Mouse (Mus musculus): Measurements from ENCODE around the gene Ip6k2. TPM values are rescaled to one million over a fixed set of nuclear protein-coding genes. Genes with fewer than 3 reads are reported as not detected.

Gene Ip6k2
- polyA plus RNA-seq, 1 experiment = not detected

DNA sequence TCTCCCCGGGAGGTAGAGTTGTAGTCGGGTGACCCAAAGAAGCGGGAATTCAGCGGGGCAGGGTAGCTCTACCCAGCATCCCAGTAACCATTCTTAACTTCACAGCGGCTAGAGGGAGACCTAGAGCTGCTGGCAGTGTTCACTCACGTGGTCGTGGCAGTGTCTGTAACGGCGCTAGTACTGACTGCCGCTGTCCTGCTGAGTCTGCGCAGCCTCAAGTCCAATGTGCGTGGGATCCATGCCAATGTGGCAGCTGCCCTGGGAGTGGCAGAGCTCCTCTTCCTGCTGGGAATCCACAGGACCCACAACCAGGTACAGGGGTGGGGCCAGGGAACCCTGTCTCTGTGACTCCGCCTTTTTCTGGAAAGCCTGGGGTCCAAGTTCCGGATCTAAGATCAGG lies 59.4 kb downstream of the Ip6k2 start:
- H3K4me1 ChIP-seq (ENCODE audit: control insufficient read depth, insufficient read depth, low read length) = 0 out of 2 replicates have a peak, but pooled peaks cover under 1% of the 10 kb centered on the region
- H3K4me3 ChIP-seq (ENCODE audit: insufficient read depth, low read depth, low read length) = no peak overlapping the region
- H3K27ac ChIP-seq (ENCODE audit: insufficient read depth, low read depth, low read length) = no peak overlapping the region
- WGBS = 23% methylated on average over 14 of the region's 14 CpGs
- TF ChIP-seq POLR2A (IDR thresholded peaks at IDR 0.05; ENCODE audit: insufficient read depth, low read depth, low read length) = no peak
- TF ChIP-seq CTCF (IDR thresholded peaks at IDR 0.05; ENCODE audit: insufficient read depth, low read depth, low read length) = no peak

GRCm38 (mm10) chr9:108845390-108845789 lies 61.8 kb downstream of the Ip6k2 start:
- TF ChIP-seq POLR2A (IDR thresholded peaks at IDR 0.05; ENCODE audit: insufficient read depth, low read depth, low read length) (no peak), CTCF (IDR thresholded peaks at IDR 0.05; ENCODE audit: insufficient read depth, low read depth, low read length) (no peak)
- WGBS = 84% methylated on average over 5 of the region's 5 CpGs
- Histone ChIP-seq H3K27ac (ENCODE audit: insufficient read depth, low read depth, low read length) (no peak overlapping the region), H3K4me1 (ENCODE audit: control insufficient read depth, insufficient read depth, low read length) (no peaks in the 10 kb centered on the region), H3K4me3 (ENCODE audit: insufficient read depth, low read depth, low read length) (no peak overlapping the region)

- no peak overlapping the region for H3K4me3 ChIP-seq (ENCODE audit: insufficient read depth, low read depth, low read length)
- no peak overlapping the region for H3K27ac ChIP-seq (ENCODE audit: insufficient read depth, low read depth, low read length)
- H3K4me1 ChIP-seq (ENCODE audit: control insufficient read depth, insufficient read depth, low read length) = peaks cover 14% of the 10 kb centered on the region
- no peak for TF ChIP-seq CTCF (IDR thresholded peaks at IDR 0.05; ENCODE audit: insufficient read depth, low read depth, low read length)
- WGBS = 77% methylated on average over 4 of the region's 4 CpGs
These were observed 63.8 kb downstream of the Ip6k2 start for GRCm38 (mm10) chr9:108847374-108847773.

GRCm38 (mm10) chr9:108848419-108848818 lies 64.8 kb downstream of the Ip6k2 start:
- no peak for TF ChIP-seq CTCF (IDR thresholded peaks at IDR 0.05; ENCODE audit: insufficient read depth, low read depth, low read length)
- no peak for TF ChIP-seq POLR2A (IDR thresholded peaks at IDR 0.05; ENCODE audit: insufficient read depth, low read depth, low read length)
- Histone ChIP-seq H3K4me3 (ENCODE audit: insufficient read depth, low read depth, low read length) (no peak overlapping the region), H3K4me1 (ENCODE audit: control insufficient read depth, insufficient read depth, low read length) (peaks cover 22% of the 10 kb centered on the region), H3K27ac (ENCODE audit: insufficient read depth, low read depth, low read length) (no peak overlapping the region)
- 84% methylated on average over 17 of the region's 17 CpGs for WGBS

DNA sequence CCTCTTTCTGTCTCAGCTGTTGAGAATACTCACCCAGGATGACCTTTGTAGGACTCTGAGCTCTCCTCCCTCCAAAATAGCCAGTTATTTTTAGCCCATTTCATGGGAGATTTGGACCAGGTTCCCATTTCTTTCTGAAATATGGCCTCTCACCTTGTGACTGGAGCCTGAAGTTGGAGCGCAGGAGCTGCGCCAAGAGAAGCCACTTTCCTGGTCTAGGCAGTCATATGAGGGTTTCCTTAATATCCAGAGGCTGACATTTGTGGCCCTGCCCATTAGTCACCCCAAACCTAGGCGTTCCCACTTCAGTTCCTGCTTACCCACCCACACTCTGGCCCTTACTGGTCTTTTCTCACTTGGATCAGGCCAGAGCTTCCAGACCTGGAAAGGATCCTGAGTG lies 69.4 kb downstream of the Ip6k2 start, which contains the start of gene Slc26a6:
TSS of gene Slc26a6 (plus strand) at position 308 of the 400 bp plus-strand sequence.
- Histone ChIP-seq H3K27ac (ENCODE audit: insufficient read depth, low read depth, low read length) (peak within 1 kb of the TSS; percentile 61), H3K4me3 (ENCODE audit: insufficient read depth, low read depth, low read length) (peak within 1 kb of the TSS; percentile 96), H3K4me1 (ENCODE audit: control insufficient read depth, insufficient read depth, low read length) (peaks cover 34% of the 10 kb centered on the region)
- TF ChIP-seq CTCF (IDR thresholded peaks at IDR 0.05; ENCODE audit: insufficient read depth, low read depth, low read length) (no peak), POLR2A (IDR thresholded peaks at IDR 0.05; ENCODE audit: insufficient read depth, low read depth, low read length) (no peak)
- WGBS = 83% methylated on average over 3 of the region's 3 CpGs

DNA sequence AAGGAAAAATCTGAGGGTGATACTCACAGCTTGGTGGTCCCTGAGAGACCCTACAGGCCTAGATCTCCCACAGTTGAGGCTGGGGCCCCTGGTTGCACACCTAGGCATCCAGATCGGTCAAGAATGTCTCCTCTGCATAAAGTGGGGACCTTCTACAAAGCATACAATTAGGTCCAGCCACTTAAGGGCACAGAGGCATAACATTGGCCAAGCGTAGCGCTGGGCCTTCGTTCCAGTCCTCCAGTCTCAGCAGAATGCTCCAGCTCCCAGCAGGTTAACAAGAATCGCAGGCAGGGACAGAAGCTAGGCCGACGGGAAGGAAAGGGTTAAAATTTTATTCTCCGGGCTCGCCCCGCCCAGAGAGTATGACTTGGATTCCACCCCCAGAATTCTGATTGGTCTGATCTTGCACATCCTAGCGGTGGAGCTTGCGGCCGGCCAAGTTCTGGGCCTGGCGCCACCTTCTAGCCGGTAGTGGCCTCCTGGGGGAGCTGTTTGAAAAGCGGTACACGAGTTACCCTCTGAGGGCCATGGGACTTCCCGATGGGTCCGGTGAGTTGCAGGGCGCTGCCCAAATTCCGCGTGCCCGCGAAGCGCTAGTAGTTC lies 70.1 kb downstream of the Ip6k2 start:
- Histone ChIP-seq H3K27ac (ENCODE audit: insufficient read depth, low read depth, low read length) (peak overlapping the region; percentile 61), H3K4me1 (ENCODE audit: control insufficient read depth, insufficient read depth, low read length) (peaks cover 34% of the 10 kb centered on the region), H3K4me3 (ENCODE audit: insufficient read depth, low read depth, low read length) (peak overlapping the region; percentile 96)
- WGBS = 1% methylated on average over 25 of the region's 25 CpGs
- 0 out of 2 replicates have a peak, but pooled peaks have one; percentile 9 for TF ChIP-seq POLR2A (IDR thresholded peaks at IDR 0.05; ENCODE audit: insufficient read depth, low read depth, low read length)
- peak; percentile 58; the same call in 1 of the 2 replicates for TF ChIP-seq CTCF (IDR thresholded peaks at IDR 0.05; ENCODE audit: insufficient read depth, low read depth, low read length)

- H3K4me1 ChIP-seq (ENCODE audit: control insufficient read depth, insufficient read depth, low read length) = peaks cover 34% of the 10 kb centered on the region
- under 1% methylated on average over 28 of the region's 28 CpGs for WGBS
- H3K4me3 ChIP-seq (ENCODE audit: insufficient read depth, low read depth, low read length) = peak overlapping the region; percentile 96
- peak overlapping the region; percentile 58; the same call in 1 of the 2 replicates for H3K27ac ChIP-seq (ENCODE audit: insufficient read depth, low read depth, low read length)
- TF ChIP-seq POLR2A (IDR thresholded peaks at IDR 0.05; ENCODE audit: insufficient read depth, low read depth, low read length) = peak; percentile 47
- no peak for TF ChIP-seq CTCF (IDR thresholded peaks at IDR 0.05; ENCODE audit: insufficient read depth, low read depth, low read length)
These were observed 70.7 kb downstream of the Ip6k2 start for GRCm38 (mm10) chr9:108854241-108854696.

GRCm38 (mm10) chr9:108855335-108855734 lies 71.7 kb downstream of the Ip6k2 start:
- WGBS = 68% methylated on average over 5 of the region's 5 CpGs
- Histone ChIP-seq H3K4me1 (ENCODE audit: control insufficient read depth, insufficient read depth, low read length) (peaks cover 34% of the 10 kb centered on the region), H3K27ac (ENCODE audit: insufficient read depth, low read depth, low read length) (no peak overlapping the region), H3K4me3 (ENCODE audit: insufficient read depth, low read depth, low read length) (no peak overlapping the region)
- TF ChIP-seq POLR2A (IDR thresholded peaks at IDR 0.05; ENCODE audit: insufficient read depth, low read depth, low read length) (no peak), CTCF (IDR thresholded peaks at IDR 0.05; ENCODE audit: insufficient read depth, low read depth, low read length) (no peak)

Other genes with a start within 250 kb of the Ip6k2 start
- gene Impdh2, start 223.5 kb upstream of the Ip6k2 start, polyA plus RNA-seq (2012; ENCODE audit: insufficient read depth, insufficient read length, low replicate concordance, missing spikeins) = not detected in 2 replicates
- gene Ndufaf3, start 216.4 kb upstream of the Ip6k2 start, polyA plus RNA-seq (2012; ENCODE audit: insufficient read depth, insufficient read length, low replicate concordance, missing spikeins) = not detected in 2 replicates
- gene Dalrd3, start 213.9 kb upstream of the Ip6k2 start, polyA plus RNA-seq (2012; ENCODE audit: insufficient read depth, insufficient read length, low replicate concordance, missing spikeins) = not detected in 2 replicates
- 73.0 TPM in 1 of 2 replicates, not detected in the other for gene Wdr6, start 205.1 kb upstream of the Ip6k2 start, polyA plus RNA-seq (2012; ENCODE audit: insufficient read depth, insufficient read length, low replicate concordance, missing spikeins)
- not detected in 2 replicates for gene P4htm, start 186.1 kb upstream of the Ip6k2 start, polyA plus RNA-seq (2012; ENCODE audit: insufficient read depth, insufficient read length, low replicate concordance, missing spikeins)
- gene Arih2, start 134.4 kb upstream of the Ip6k2 start, polyA plus RNA-seq (2012; ENCODE audit: insufficient read depth, insufficient read length, low replicate concordance, missing spikeins) = not detected in 2 replicates
- not detected in 2 replicates for gene Slc25a20, start 121.7 kb upstream of the Ip6k2 start, polyA plus RNA-seq (2012; ENCODE audit: insufficient read depth, insufficient read length, low replicate concordance, missing spikeins)
- gene Prkar2a, start 94.5 kb upstream of the Ip6k2 start, polyA plus RNA-seq (2012; ENCODE audit: insufficient read depth, insufficient read length, low replicate concordance, missing spikeins) = not detected in 2 replicates
- gene Nckipsd, start 24.6 kb downstream of the Ip6k2 start, polyA plus RNA-seq (2012; ENCODE audit: insufficient read depth, insufficient read length, low replicate concordance, missing spikeins) = not detected in 2 replicates
- gene Celsr3, start 42.5 kb downstream of the Ip6k2 start, polyA plus RNA-seq (2012; ENCODE audit: insufficient read depth, insufficient read length, low replicate concordance, missing spikeins) = not detected in 2 replicates
- not detected in 2 replicates for gene Slc26a6, start 69.5 kb downstream of the Ip6k2 start, polyA plus RNA-seq (2012; ENCODE audit: insufficient read depth, insufficient read length, low replicate concordance, missing spikeins)
- gene Tmem89, start 130.8 kb downstream of the Ip6k2 start, polyA plus RNA-seq (2012; ENCODE audit: insufficient read depth, insufficient read length, low replicate concordance, missing spikeins) = not detected in 2 replicates
- 636 and 722 TPM in 2 replicates for gene Uqcrc1, start 152.8 kb downstream of the Ip6k2 start, polyA plus RNA-seq (2012; ENCODE audit: insufficient read depth, insufficient read length, low replicate concordance, missing spikeins)
- gene Col7a1, start 169.8 kb downstream of the Ip6k2 start, polyA plus RNA-seq (2012; ENCODE audit: insufficient read depth, insufficient read length, low replicate concordance, missing spikeins) = not detected in 2 replicates
- gene Ucn2, start 202.2 kb downstream of the Ip6k2 start, polyA plus RNA-seq (2012; ENCODE audit: insufficient read depth, insufficient read length, low replicate concordance, missing spikeins) = not detected in 2 replicates
- not detected in 2 replicates for gene Pfkfb4, start 208.0 kb downstream of the Ip6k2 start, polyA plus RNA-seq (2012; ENCODE audit: insufficient read depth, insufficient read length, low replicate concordance, missing spikeins)